Mouse (Mus musculus) lung, postnatal 0 days (tissue): Measurements from ENCODE around the gene Heyl.

ENCODE experiments used
- CTCF ChIP-seq: IDR thresholded peaks from 2 replicates; pipeline ENCODE4 v1.5.1; 2016; ENCODE audit warnings: antibody characterized with exemption, mild to moderate bottlenecking
- EP300 ChIP-seq: IDR thresholded peaks from 2 replicates; pipeline ENCODE4 v1.6.1; 2016; ENCODE audit warnings: antibody characterized with exemption, mild to moderate bottlenecking, control low read depth

DNA sequence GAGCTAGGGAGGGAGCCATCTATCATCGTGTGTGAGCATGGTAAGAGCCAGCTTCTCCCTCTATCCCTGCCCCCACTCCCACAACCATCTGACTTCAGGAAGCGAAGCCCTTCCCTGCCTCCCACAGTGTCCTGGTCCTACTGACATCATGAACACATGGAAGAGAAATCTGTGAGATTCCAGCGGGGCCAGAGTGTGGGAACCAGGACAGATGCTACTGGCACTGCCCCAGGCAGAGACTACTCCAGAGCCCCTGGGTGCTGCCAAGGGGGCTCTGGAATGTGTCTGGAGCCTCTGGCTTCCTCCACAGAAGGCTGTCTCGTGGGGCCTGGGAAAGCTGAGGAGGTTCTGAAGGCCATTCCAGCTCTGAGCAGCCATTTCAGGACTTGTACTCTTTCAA, 5.6 kb upstream of the Heyl start:
- TF ChIP-seq CTCF (no peak), EP300 (no peak)
